22 mouse cellular contexts compared by ENCODE assay signal in the genomic region with DNA sequence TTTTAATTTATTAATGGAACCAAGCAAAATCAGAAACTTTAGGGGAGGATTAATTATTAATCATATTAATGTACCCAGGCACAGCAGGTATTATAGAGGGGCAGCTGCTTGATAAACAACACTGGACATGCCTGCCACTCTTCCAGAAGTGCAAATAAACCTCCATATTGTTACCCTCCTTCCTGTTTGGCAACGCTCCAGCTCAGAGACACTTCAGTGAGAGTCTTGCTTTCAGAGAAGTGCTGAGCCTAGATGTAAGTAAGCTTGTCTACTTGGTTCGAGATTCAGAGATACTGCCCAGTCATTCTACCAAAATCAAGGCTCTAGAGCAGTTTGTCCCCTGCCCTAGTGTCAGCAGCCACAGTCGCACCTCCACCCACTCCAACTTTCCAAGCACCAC. TPM values are rescaled to one million over a fixed set of nuclear protein-coding genes. Genes with fewer than 3 reads are reported as not detected.
A peak's percentile ranks its signal among the peaks of the same experiment; 100 is the strongest.
DNase-seq lines count a peak whose midpoint lies in the region; ATAC-seq and TF ChIP-seq lines count a peak whose summit lies in the region.
"Had no signal": no experiment of that assay in that cellular context is flagged by ENCODE, and none has a peak within 500 bp of the region (broad histone marks: within the 10 kb centered on the region; RNA-seq: fewer than 3 reads in every experiment).

No protein-coding gene starts in this region.

- TF ChIP-seq CTCF in lung, embryonic 14.5 days (IDR thresholded peaks at IDR 0.05; ENCODE audit: low read depth) = no peak
- no peak for TF ChIP-seq CTCF in lung, adult 2 months (IDR thresholded peaks at IDR 0.05; ENCODE audit: insufficient read depth, low read length)
- TF ChIP-seq CTCF in liver, postnatal 0 days (IDR thresholded peaks at IDR 0.05; ENCODE audit: low read depth) = no peak

- H3K27ac ChIP-seq in lung, embryonic 14.5 days (ENCODE audit: low read depth) = no peak overlapping the region
- H3K27ac ChIP-seq in liver, postnatal 0 days (ENCODE audit: low read depth) = no peak overlapping the region
- H3K27ac ChIP-seq: forebrain, embryonic 13.5 days; heart, embryonic 10.5 days; heart, embryonic 15.5 days; hindbrain, embryonic 13.5 days; liver, embryonic 15.5 days; midbrain, embryonic 13.5 days had no signal

- no peaks in the 10 kb centered on the region for H3K4me1 ChIP-seq in lung, embryonic 14.5 days (ENCODE audit: insufficient read depth)
- no peaks in the 10 kb centered on the region for H3K4me1 ChIP-seq in lung, adult 2 months (ENCODE audit: control insufficient read depth, insufficient read depth, low read length)
- no peaks in the 10 kb centered on the region for H3K4me1 ChIP-seq in liver, postnatal 0 days (ENCODE audit: insufficient read depth)
- H3K4me1 ChIP-seq: forebrain, embryonic 13.5 days; heart, embryonic 10.5 days; heart, embryonic 15.5 days; hindbrain, embryonic 13.5 days; liver, embryonic 15.5 days; megakaryocyte, embryonic 14.5 days; midbrain, embryonic 13.5 days had no signal

- TF ChIP-seq POLR2A in lung, adult 2 months (IDR thresholded peaks at IDR 0.05; ENCODE audit: borderline replicate concordance, extremely low read depth, low read depth, low read length) = no peak

- ATAC-seq in lung, embryonic 14.5 days (ENCODE audit: insufficient read depth) = no peak
- no peak for ATAC-seq in liver, postnatal 0 days
- ATAC-seq: forebrain, embryonic 13.5 days; intestine, postnatal 0 days; midbrain, embryonic 13.5 days had no signal

- 54% methylated on average over 3 of the region's 3 CpGs for WGBS in lung, embryonic 14.5 days
- WGBS in lung, adult 2 months = 38% methylated on average over 3 of the region's 3 CpGs
- WGBS in liver, postnatal 0 days (ENCODE audit: insufficient replicate concordance) = 57% methylated on average over 3 of the region's 3 CpGs

- H3K9ac ChIP-seq in lung, embryonic 14.5 days = no peak overlapping the region
- H3K9ac ChIP-seq in liver, postnatal 0 days (replicated peaks) = no peak overlapping the region
- H3K9ac ChIP-seq: forebrain, embryonic 13.5 days; heart, embryonic 15.5 days; hindbrain, embryonic 13.5 days; liver, embryonic 15.5 days; midbrain, embryonic 13.5 days had no signal

- H3K4me2 ChIP-seq in lung, embryonic 14.5 days = no peak overlapping the region
- no peak overlapping the region for H3K4me2 ChIP-seq in liver, postnatal 0 days (ENCODE audit: low read depth, low read length)
- H3K4me2 ChIP-seq: forebrain, embryonic 13.5 days; heart, embryonic 15.5 days; hindbrain, embryonic 13.5 days; liver, embryonic 15.5 days; midbrain, embryonic 13.5 days had no signal

- peak; percentile 67 for DNase-seq in lung, embryonic 14.5 days
- DNase-seq in lung, adult 2 months = no peak
- peak; percentile 39 for DNase-seq in CD4-positive helper T cell, adult 2 months (ENCODE audit: low read depth, low spot score)
- peak; percentile 41 for DNase-seq in adipocyte (ENCODE audit: low spot score)
- peak; percentile 8 for DNase-seq in lung, postnatal 25 days (ENCODE audit: low spot score)
- no peak for DNase-seq in liver, postnatal 0 days
- DNase-seq in heart, adult 8-10 months (ENCODE audit: low spot score) = no peak
- DNase-seq: adrenal gland, adult 2 months; adrenal gland, postnatal 36 days; cerebellum, adult 2 months; gastrocnemius, postnatal 10 days; kidney, postnatal 25 days; liver; thymus, adult 2 months had no signal

- H3K9me3 ChIP-seq in lung, embryonic 14.5 days (ENCODE audit: low read depth, low read length) = no peaks in the 10 kb centered on the region
- no peaks in the 10 kb centered on the region for H3K9me3 ChIP-seq in liver, postnatal 0 days (ENCODE audit: low read length)
- H3K9me3 ChIP-seq: forebrain, embryonic 13.5 days; heart, embryonic 10.5 days; heart, embryonic 15.5 days; hindbrain, embryonic 13.5 days; liver, embryonic 15.5 days; megakaryocyte, embryonic 14.5 days; midbrain, embryonic 13.5 days had no signal

- H3K27me3 ChIP-seq in lung, embryonic 14.5 days (ENCODE audit: insufficient read depth, low read length) = no peaks in the 10 kb centered on the region
- H3K27me3 ChIP-seq in liver, postnatal 0 days (ENCODE audit: insufficient read depth, low read length) = no peaks in the 10 kb centered on the region
- H3K27me3 ChIP-seq: forebrain, embryonic 13.5 days; heart, embryonic 15.5 days; hindbrain, embryonic 13.5 days; liver, embryonic 15.5 days; midbrain, embryonic 13.5 days had no signal

- H3K4me3 ChIP-seq in lung, embryonic 14.5 days (ENCODE audit: low read depth, low read length) = no peak overlapping the region
- H3K4me3 ChIP-seq in lung, adult 2 months (replicated peaks; ENCODE audit: extremely low read depth, low read depth, low read length) = no peak overlapping the region
- H3K4me3 ChIP-seq in liver, postnatal 0 days (ENCODE audit: low read depth, low read length) = no peak overlapping the region
- H3K4me3 ChIP-seq: forebrain, embryonic 13.5 days; heart, embryonic 10.5 days; heart, embryonic 15.5 days; hindbrain, embryonic 13.5 days; liver, embryonic 15.5 days; megakaryocyte, embryonic 14.5 days; midbrain, embryonic 13.5 days had no signal

- H3K36me3 ChIP-seq in lung, embryonic 14.5 days (ENCODE audit: insufficient read depth) = no peaks in the 10 kb centered on the region
- no peaks in the 10 kb centered on the region for H3K36me3 ChIP-seq in liver, postnatal 0 days (replicated peaks; ENCODE audit: insufficient read depth, low read length)
- H3K36me3 ChIP-seq: heart, embryonic 10.5 days; heart, embryonic 15.5 days; hindbrain, embryonic 13.5 days; liver, embryonic 15.5 days; midbrain, embryonic 13.5 days had no signal

- TF ChIP-seq EP300 in liver, postnatal 0 days (IDR thresholded peaks at IDR 0.05; ENCODE audit: low read depth) = no peak

RNA-seq across cellular contexts. Expression of a gene that starts 56.7 kb away (rescaled TPM):
- 7.0 and 7.5 TPM in 2 replicates for polyA plus RNA-seq in lung, embryonic 14.5 days (2014; fragmentation: Nextera tagmentation; extraction: Ambion mirVana)
- polyA plus RNA-seq in lung, adult 2 months (2012; rRNA removed) = 13.6 and 16.4 TPM in 2 replicates
- polyA plus RNA-seq in liver, postnatal 0 days (2015; fragmentation: Nextera tagmentation; extraction: Ambion mirVana) = 2.6 and 2.7 TPM in 2 replicates
- 1 to 10 TPM; 5.8 to 8.3 (median 7.4) TPM for total RNA-seq in heart, adult 8-10 months (2022)

Comparison
In these comparisons a context has a peak if more than half of its experiments do, and no peak if none do; other contexts are left out.
1. DNase-seq: peak in lung, embryonic 14.5 days (single experiment), CD4-positive helper T cell, adult 2 months (single experiment), adipocyte (single experiment) and lung, postnatal 25 days (single experiment); none in lung, adult 2 months (single experiment), liver, postnatal 0 days (single experiment) and heart, adult 8-10 months (single experiment).